14 mouse cellular contexts compared by ENCODE assay signal in the genomic region with DNA sequence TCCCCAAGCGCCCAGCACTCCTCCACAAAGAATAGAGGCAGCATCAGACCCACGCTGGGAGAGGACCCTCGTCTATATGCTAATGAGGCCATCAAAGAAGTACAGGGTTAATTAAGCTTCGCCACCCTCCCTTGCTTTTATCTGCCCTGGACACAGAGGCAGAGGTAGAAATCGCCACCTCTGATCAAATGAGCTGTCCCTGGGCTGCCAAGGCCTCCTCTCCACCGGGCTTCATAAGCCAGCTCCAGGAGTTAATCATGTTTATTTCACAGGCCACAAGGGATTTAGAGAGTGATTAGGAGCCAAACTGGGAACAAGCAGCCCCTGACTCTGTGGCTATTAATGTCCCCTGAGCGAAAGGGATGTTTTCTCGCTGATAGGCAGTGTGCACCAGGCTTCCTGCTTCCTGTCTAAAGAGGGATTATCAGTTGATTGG.
A peak's percentile ranks its signal among the peaks of the same experiment; 100 is the strongest.
DNase-seq lines count a peak whose midpoint lies in the region; ATAC-seq lines count a peak whose summit lies in the region.
"Had no signal": no experiment of that assay in that cellular context is flagged by ENCODE, and none has a peak within 500 bp of the region (broad histone marks: within the 10 kb centered on the region; RNA-seq: fewer than 3 reads in every experiment).

No protein-coding gene starts in this region.

- 21% methylated on average over 8 of the region's 8 CpGs for whole genome bisulfite sequencing in kidney, embryonic 15.5 days
- WGBS in limb, embryonic 10.5 days: 13% methylated on average over 8 of the region's 8 CpGs
- 6% methylated on average over 8 of the region's 8 CpGs for whole genome bisulfite sequencing in neural tube, embryonic 15.5 days

- peaks cover 11% of the 10 kb centered on the region for H3K4me1 ChIP-seq in kidney, embryonic 15.5 days
- peaks cover 22% of the 10 kb centered on the region for H3K4me1 ChIP-seq in limb, embryonic 10.5 days
- H3K4me1 ChIP-seq in neural tube, embryonic 15.5 days: peaks cover 19% of the 10 kb centered on the region
- H3K4me1 ChIP-seq: intestine, embryonic 15.5 days had no signal

- DNase-seq in embryo, embryonic 10 days (ENCODE audit: low spot score): peak; percentile 24
- no peak for DNase-seq in embryo, embryonic 10.5 days (ENCODE audit: low spot score)
- no peak for DNase-seq in kidney, adult 9 months
- DNase-seq in limb, embryonic 10.5 days (ENCODE audit: low spot score): no peak
- no peak for DNase-seq in left cerebral cortex, postnatal 10 days (ENCODE audit: extremely low spot score in 1 of 2, low spot score in 2 of 2)
- no peak for DNase-seq in lung, postnatal 25 days (ENCODE audit: low spot score)
- DNase-seq: adrenal gland, postnatal 25 days; cerebellum, adult 9-10 months; right cerebral cortex, adult 18-20 months; thymus, postnatal 14 days had no signal

- intact Hi-C loops in left cerebral cortex, postnatal 10 days (cut with DNase I): no loop called here

- no peak overlapping the region for H3K27ac ChIP-seq in kidney, embryonic 15.5 days
- peak overlapping the region; percentile 50; the same call in 1 of the 2 replicates for H3K27ac ChIP-seq in limb, embryonic 10.5 days
- H3K27ac ChIP-seq in neural tube, embryonic 15.5 days (replicated peaks): peak overlapping the region; percentile 3; the same call in 1 of the 2 replicates
- H3K27ac ChIP-seq: intestine, embryonic 15.5 days had no signal

- no peaks in the 10 kb centered on the region for H3K36me3 ChIP-seq in kidney, embryonic 15.5 days
- H3K36me3 ChIP-seq in limb, embryonic 10.5 days: no peaks in the 10 kb centered on the region
- H3K36me3 ChIP-seq in neural tube, embryonic 15.5 days: no peaks in the 10 kb centered on the region
- H3K36me3 ChIP-seq: intestine, embryonic 15.5 days had no signal

- H3K4me3 ChIP-seq in kidney, embryonic 15.5 days (replicated peaks): no peak overlapping the region
- H3K4me3 ChIP-seq in limb, embryonic 10.5 days: no peak overlapping the region
- no peak overlapping the region for H3K4me3 ChIP-seq in neural tube, embryonic 15.5 days (replicated peaks)
- H3K4me3 ChIP-seq: intestine, embryonic 15.5 days; megakaryocyte, embryonic 14.5 days had no signal

- no peak overlapping the region for H3K9ac ChIP-seq in kidney, embryonic 15.5 days
- H3K9ac ChIP-seq in neural tube, embryonic 15.5 days (replicated peaks): no peak overlapping the region
- H3K9ac ChIP-seq: intestine, embryonic 15.5 days had no signal

- ATAC-seq in kidney, embryonic 15.5 days (replicated peaks; ENCODE audit: low FRiP score): 0 out of 2 replicates have a peak, but pooled peaks have one; percentile 47
- peak; percentile 72 for ATAC-seq in neural tube, embryonic 15.5 days (ENCODE audit: low FRiP score)
- ATAC-seq: intestine, embryonic 15.5 days had no signal

- H3K27me3 ChIP-seq in kidney, embryonic 15.5 days: no peaks in the 10 kb centered on the region
- no peaks in the 10 kb centered on the region for H3K27me3 ChIP-seq in limb, embryonic 10.5 days (ENCODE audit: low read depth, poor library complexity, severe bottlenecking)
- no peaks in the 10 kb centered on the region for H3K27me3 ChIP-seq in neural tube, embryonic 15.5 days (replicated peaks)
- H3K27me3 ChIP-seq: intestine, embryonic 15.5 days; megakaryocyte, embryonic 14.5 days had no signal

- no peaks in the 10 kb centered on the region for H3K9me3 ChIP-seq in kidney, embryonic 15.5 days (replicated peaks)
- no peaks in the 10 kb centered on the region for H3K9me3 ChIP-seq in limb, embryonic 10.5 days (replicated peaks)
- H3K9me3 ChIP-seq in neural tube, embryonic 15.5 days (replicated peaks): no peaks in the 10 kb centered on the region
- H3K9me3 ChIP-seq: intestine, embryonic 15.5 days had no signal

- H3K4me2 ChIP-seq in kidney, embryonic 15.5 days: no peak overlapping the region
- no peak overlapping the region for H3K4me2 ChIP-seq in neural tube, embryonic 15.5 days
- H3K4me2 ChIP-seq: intestine, embryonic 15.5 days had no signal
